Mouse (Mus musculus) liver, embryonic 14.5 days (tissue): ENCODE data around the gene Med22. TPM values are rescaled to one million over a fixed set of nuclear protein-coding genes. Genes with fewer than 3 reads are reported as not detected.
A peak's percentile ranks its signal among the peaks of the same experiment; 100 is the strongest.

Experiments
- ATAC-seq: fragments of 200-750 bp; cut with Nextera tagmentation; 2 replicates; pipeline ENCODE4 v1.8.0; 2017; ENCODE audit warnings: moderate number of reproducible peaks, mild to moderate bottlenecking, moderate library complexity; ENCODE audit not compliant: insufficient read depth
- DNase-seq, 3 experiments: peaks; one replicate each; pipeline ENCODE4 v3.0.0-alpha.2; 2012 to 2013; ENCODE audit warnings: low read depth in 3 of 3, low spot score in 3 of 3
- H3K27ac ChIP-seq: fragments of 300-500 bp; sonication (generic); 2 replicates; pipeline ENCODE4 v1.5.1; 2014; ENCODE audit warnings: moderate library complexity, mild to moderate bottlenecking, control low read depth, inconsistent platforms
- H3K27me3 ChIP-seq: fragments of 300-500 bp; sonication (generic); 2 replicates; pipeline ENCODE4 v1.6.1; 2014; ENCODE audit warnings: mild to moderate bottlenecking, low read length, moderate library complexity; ENCODE audit not compliant: control insufficient read depth, insufficient read depth
- H3K36me3 ChIP-seq: fragments of 300-500 bp; sonication (generic); replicated peaks from 2 replicates; pipeline ENCODE4 v1.6.1; 2014; ENCODE audit warnings: low read depth; ENCODE audit not compliant: control insufficient read depth, insufficient read depth
- H3K4me1 ChIP-seq, 2 experiments: fragments of 200-500 bp in 1 of 2; fragments of 300-500 bp in 1 of 2; sonication (generic) in 1 of 2; replicated peaks; 2 replicates each; pipeline ENCODE4 v1.6.1; 2012 to 2014; ENCODE audit warnings: antibody characterized with exemption in 1 of 2, inconsistent platforms in 1 of 2, low read length in 1 of 2; ENCODE audit not compliant: control insufficient read depth in 2 of 2, insufficient read depth in 2 of 2
- H3K4me2 ChIP-seq: fragments of 300-500 bp; sonication (generic); 2 replicates; pipeline ENCODE4 v1.6.1; 2014; ENCODE audit warnings: low read depth, mild to moderate bottlenecking, control low read depth, moderate library complexity
- H3K4me3 ChIP-seq, 2 experiments: fragments of 200-500 bp in 1 of 2; fragments of 300-500 bp in 1 of 2; sonication (generic) in 1 of 2; 2 replicates each; pipeline ENCODE4 v1.5.1; 2012 to 2014; ENCODE audit warnings: low read depth in 2 of 2, low read length in 2 of 2, mild to moderate bottlenecking in 2 of 2, control low read depth in 1 of 2, inconsistent platforms in 1 of 2, moderate library complexity in 1 of 2; ENCODE audit not compliant: insufficient read depth in 1 of 2
- H3K9ac ChIP-seq: fragments of 300-500 bp; sonication (generic); replicated peaks from 2 replicates; pipeline ENCODE4 v1.6.1; 2014; ENCODE audit warnings: mild to moderate bottlenecking, control low read depth, moderate library complexity
- H3K9me3 ChIP-seq: fragments of 300-500 bp; sonication (generic); 2 replicates; pipeline ENCODE4 v1.6.1; 2016; ENCODE audit warnings: low read length, mixed read lengths; ENCODE audit not compliant: control insufficient read depth
- CTCF ChIP-seq: IDR thresholded peaks from 2 replicates; pipeline ENCODE4 v1.5.1; 2016; ENCODE audit warnings: antibody characterized with exemption, low read depth, control low read depth
- EP300 ChIP-seq: IDR thresholded peaks from 2 replicates; pipeline ENCODE4 v1.6.1; 2016; ENCODE audit warnings: antibody characterized with exemption, low read depth
- WGBS: fragments of 180-500 bp; shearing (Covaris S2); extraction: QIAGEN DNeasy Blood & Tissue Kit; methylation state at CpG from one replicate; pipeline ENCODE4 v1.1.7; 2014; ENCODE audit not compliant: insufficient replicate concordance; 5-methylcytosine and 5-hydroxymethylcytosine counted together
- polyA plus RNA-seq, 2 experiments: library from polyadenylated mRNA; depleted of rRNA in 1 of 2; stranded (reverse) in 1 of 2; unstranded in 1 of 2; fragments of >200 nt; fragmentation: Nextera tagmentation in 1 of 2; extraction: Ambion mirVana in 1 of 2; gene quantifications; 2 replicates each; pipeline versions ENCODE4 v1.2.1 to v1.2.3; 2012 to 2014

Gene Med22
- polyA plus RNA-seq, 2 experiments = 10.4 to 15.1 TPM

- Histone ChIP-seq H3K4me3 (no peak overlapping the region), H3K27me3 (no peaks in the 10 kb centered on the region), H3K9ac (no peak overlapping the region), H3K36me3 (peaks cover 34% of the 10 kb centered on the region), H3K4me2 (no peak overlapping the region), H3K9me3 (no peaks in the 10 kb centered on the region), H3K4me1 (peaks cover 0 to 2% of the 10 kb centered on the region in 2 experiments; a peak in 1 of 4 replicates), H3K27ac (no peak overlapping the region)
- 77% methylated on average over 4 of the region's 4 CpGs for WGBS
- no peak for TF ChIP-seq EP300
- no peak for TF ChIP-seq CTCF
- ATAC-seq (no peak), DNase-seq (no peak)
Measured at GRCm38 (mm10) chr2:26952193-26952592, 41.7 kb upstream of the Med22 start.

GRCm38 (mm10) chr2:26951346-26951905 is 40.9 kb upstream of the Med22 start:
- Histone ChIP-seq H3K9ac (no peak overlapping the region), H3K27ac (no peak overlapping the region), H3K4me3 (no peak overlapping the region), H3K4me1 (no peaks in the 10 kb centered on the region), H3K4me2 (no peak overlapping the region), H3K9me3 (no peaks in the 10 kb centered on the region), H3K36me3 (peaks cover 32% of the 10 kb centered on the region), H3K27me3 (no peaks in the 10 kb centered on the region)
- TF ChIP-seq EP300 (no peak), CTCF (no peak)
- DNase-seq (no peak), ATAC-seq (no peak)
- WGBS = 81% methylated on average over 8 of the region's 8 CpGs

- H3K9ac ChIP-seq = no peak overlapping the region
- no peak for ATAC-seq
- H3K36me3 ChIP-seq = peaks cover 21% of the 10 kb centered on the region
- H3K4me1 ChIP-seq = no peaks in the 10 kb centered on the region
- H3K27ac ChIP-seq = no peak overlapping the region
- H3K27me3 ChIP-seq = no peaks in the 10 kb centered on the region
- H3K4me3 ChIP-seq = no peak overlapping the region
- no peak for TF ChIP-seq CTCF
- no peak for TF ChIP-seq EP300
- no peak overlapping the region for H3K4me2 ChIP-seq
- no peak for DNase-seq
- no peaks in the 10 kb centered on the region for H3K9me3 ChIP-seq
- WGBS = 61% methylated on average over 2 of the region's 2 CpGs
Measured at GRCm38 (mm10) chr2:26950411-26950810, 39.9 kb upstream of the Med22 start.

- no peak overlapping the region for H3K4me3 ChIP-seq
- H3K36me3 ChIP-seq = no peaks in the 10 kb centered on the region
- DNase-seq (no peak), ATAC-seq (no peak)
- no peak overlapping the region for H3K9ac ChIP-seq
- 34% methylated on average over 3 of the region's 3 CpGs for WGBS
- H3K27ac ChIP-seq = no peak overlapping the region
- no peaks in the 10 kb centered on the region for H3K27me3 ChIP-seq
- no peak overlapping the region for H3K4me2 ChIP-seq
- H3K4me1 ChIP-seq = no peaks in the 10 kb centered on the region
- TF ChIP-seq CTCF (no peak), EP300 (no peak)
- no peaks in the 10 kb centered on the region for H3K9me3 ChIP-seq
Measured at GRCm38 (mm10) chr2:26943253-26943652, 32.8 kb upstream of the Med22 start.

GRCm38 (mm10) chr2:26941539-26941938 is 31.1 kb upstream of the Med22 start:
- 18% methylated on average over 5 of the region's 5 CpGs for WGBS
- H3K4me2 ChIP-seq = no peak overlapping the region
- ATAC-seq = no peak
- no peaks in the 10 kb centered on the region for H3K4me1 ChIP-seq
- peak; percentile 46 for TF ChIP-seq CTCF
- TF ChIP-seq EP300 = no peak
- no peak for DNase-seq
- H3K27ac ChIP-seq = no peak overlapping the region
- no peaks in the 10 kb centered on the region for H3K9me3 ChIP-seq
- no peaks in the 10 kb centered on the region for H3K27me3 ChIP-seq
- H3K9ac ChIP-seq = no peak overlapping the region
- no peaks in the 10 kb centered on the region for H3K36me3 ChIP-seq
- no peak overlapping the region for H3K4me3 ChIP-seq
